Mouse (Mus musculus) frontal cortex, postnatal 14 days (tissue): ENCODE results near the gene Rdm1.

Experiments
- DNase-seq, 2 experiments: peaks; one replicate each; pipeline ENCODE4 v3.0.0; 2022; ENCODE audit warnings: low spot score in 2 of 2

The Rdm1 gene

GRCm38 (mm10) chr11:101680634-101681325 lies 53.8 kb downstream of the Rdm1 start:
- no peak for DNase-seq

- no peak for DNase-seq
Measured at GRCm38 (mm10) chr11:101681968-101682367, 55.0 kb downstream of the Rdm1 start.

- DNase-seq, result no peak
Measured at GRCm38 (mm10) chr11:101682410-101682960, 55.5 kb downstream of the Rdm1 start.
